Mouse (Mus musculus) hindbrain, embryonic 16.5 days (tissue): ENCODE results near the gene Gm10721. TPM values are rescaled to one million over a fixed set of nuclear protein-coding genes. Genes with fewer than 3 reads are reported as not detected.
"Not testable (repeated sequence)": the region's sequence is repeated elsewhere in the genome, so short reads cannot be mapped to it uniquely, and the experiment has no call there.

Experiments used
- ATAC-seq: fragments of 200-750 bp; cut with Nextera tagmentation; 2 replicates; pipeline ENCODE4 v1.8.0; 2017; ENCODE audit warnings: moderate TSS enrichment, moderate library complexity
- H3K27ac ChIP-seq: fragments of 300-500 bp; sonication (generic); 2 replicates; pipeline ENCODE4 v1.5.1; 2014; ENCODE audit warnings: low read depth, mild to moderate bottlenecking, control low read depth, low read length, moderate library complexity
- H3K27me3 ChIP-seq: fragments of 300-500 bp; sonication (generic); replicated peaks from 2 replicates; pipeline ENCODE4 v1.6.1; 2014; ENCODE audit warnings: low read length; ENCODE audit not compliant: control insufficient read depth, insufficient read depth
- H3K36me3 ChIP-seq: fragments of 300-500 bp; sonication (generic); 2 replicates; pipeline ENCODE4 v1.6.1; 2014; ENCODE audit warnings: mild to moderate bottlenecking, low read length, moderate library complexity, mixed read lengths; ENCODE audit not compliant: control insufficient read depth, insufficient read depth
- H3K4me1 ChIP-seq: fragments of 300-500 bp; sonication (generic); 2 replicates; pipeline ENCODE4 v1.6.1; 2014; ENCODE audit warnings: low read depth, low read length; ENCODE audit not compliant: control insufficient read depth, insufficient read depth
- H3K4me2 ChIP-seq: fragments of 300-500 bp; sonication (generic); 2 replicates; pipeline ENCODE4 v1.6.1; 2014; ENCODE audit warnings: mild to moderate bottlenecking, low read length, control low read depth, moderate library complexity
- H3K4me3 ChIP-seq: fragments of 300-500 bp; sonication (generic); 2 replicates; pipeline ENCODE4 v1.5.1; 2014; ENCODE audit warnings: mild to moderate bottlenecking, low read length, control low read depth, moderate library complexity
- H3K9ac ChIP-seq: fragments of 300-500 bp; sonication (generic); 2 replicates; pipeline ENCODE4 v1.6.1; 2014; ENCODE audit warnings: low read depth, mild to moderate bottlenecking, control low read depth, low read length, moderate library complexity
- H3K9me3 ChIP-seq: fragments of 300-500 bp; sonication (generic); 2 replicates; pipeline ENCODE4 v1.6.1; 2014; ENCODE audit warnings: mild to moderate bottlenecking, low read length, moderate library complexity; ENCODE audit not compliant: control insufficient read depth
- WGBS: fragments of 180-500 bp; shearing (Covaris S2); extraction: QIAGEN DNeasy Blood & Tissue Kit; methylation state at CpG from one replicate; pipeline ENCODE4 v1.1.7; 2014; 5-methylcytosine and 5-hydroxymethylcytosine counted together
- polyA plus RNA-seq: library from polyadenylated mRNA; unstranded; fragments of >200 nt; fragmentation: Nextera tagmentation; extraction: Ambion mirVana; gene quantifications from 2 replicates; pipeline ENCODE4 v1.2.1, GENCODE M21; 2015

Gm10721 gene
- polyA plus RNA-seq, 1 experiment from 2014 or later, result not detected

DNA sequence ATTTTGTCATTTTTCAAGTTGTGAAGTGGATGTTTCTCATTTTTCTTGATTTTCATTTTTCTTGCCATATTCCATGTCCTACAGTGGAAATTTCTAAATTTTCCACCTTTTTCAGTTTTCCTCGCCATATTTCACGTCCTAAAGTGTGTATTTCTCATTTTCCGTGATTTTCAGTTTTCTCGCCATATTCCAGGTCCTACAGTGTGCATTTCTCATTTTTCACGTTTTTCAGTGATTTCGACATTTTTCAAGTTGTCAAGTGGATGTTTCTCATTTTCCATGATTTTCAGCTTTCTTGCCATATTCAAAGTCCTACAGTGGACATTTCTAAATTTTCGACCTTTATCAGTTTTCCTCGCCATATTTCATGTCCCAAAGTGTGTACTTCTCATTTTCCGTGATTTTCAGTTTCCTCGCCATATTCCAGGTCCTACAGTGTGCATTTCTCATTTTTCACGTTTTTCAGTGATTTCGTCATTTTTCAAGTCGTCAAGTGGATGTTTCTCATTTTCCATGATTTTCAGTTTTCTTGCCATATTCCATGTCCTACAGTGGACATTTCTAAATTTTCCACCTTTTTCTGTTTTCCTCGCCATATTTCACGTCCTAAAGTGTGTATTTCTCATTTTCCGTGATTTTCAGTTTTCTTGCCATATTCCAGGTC is 11.2 kb downstream of the Gm10721 start:
- H3K4me2 ChIP-seq, ATAC-seq, H3K27me3 ChIP-seq, H3K27ac ChIP-seq, H3K9ac ChIP-seq, H3K36me3 ChIP-seq, H3K4me1 ChIP-seq, H3K4me3 ChIP-seq, H3K9me3 ChIP-seq: not testable (repeated sequence)
- 74% methylated on average over 15 of the region's 16 CpGs for WGBS

GRCm38 (mm10) chr9:3024912-3025467 is 12.1 kb downstream of the Gm10721 start, which contains the start of gene Gm10717:
Gene Gm10717 (plus strand): TSS chr9:3025417.
- H3K36me3 ChIP-seq, H3K9me3 ChIP-seq: not testable (repeated sequence)

DNA sequence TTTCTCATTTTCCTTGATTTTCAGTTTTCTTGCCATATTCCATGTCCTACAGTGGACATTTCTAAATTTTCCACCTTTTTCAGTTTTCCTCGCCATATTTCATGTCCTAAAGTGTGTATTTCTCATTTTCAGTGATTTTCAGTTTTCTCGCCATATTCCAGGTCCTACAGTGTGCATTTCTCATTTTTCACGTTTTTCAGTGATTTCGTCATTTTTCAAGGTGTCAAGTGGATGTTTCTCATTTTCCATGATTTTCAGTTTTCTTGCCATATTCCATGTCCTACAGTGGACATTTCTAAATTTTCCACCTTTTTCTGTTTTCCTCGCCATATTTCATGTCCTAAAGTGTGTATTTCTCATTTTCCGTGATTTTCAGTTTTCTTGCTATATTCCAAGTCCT is 12.7 kb downstream of the Gm10721 start:
- WGBS, result 65% methylated on average over 4 of the region's 6 CpGs
- not testable (repeated sequence) for H3K27me3 ChIP-seq, H3K4me3 ChIP-seq

More at GRCm38 (mm10) chr9:3024912-3025467, 12.1 kb downstream of the Gm10721 start, which contains the start of gene Gm10717:
- not testable (repeated sequence) for H3K9ac ChIP-seq, H3K4me3 ChIP-seq, H3K4me1 ChIP-seq, H3K4me2 ChIP-seq, H3K27me3 ChIP-seq, ATAC-seq, H3K27ac ChIP-seq
- WGBS, result 76% methylated on average over 12 of the region's 12 CpGs

GRCm38 (mm10) chr9:3026136-3026535 is 13.2 kb downstream of the Gm10721 start:
- H3K9ac ChIP-seq, H3K4me3 ChIP-seq, H3K4me1 ChIP-seq, ATAC-seq, H3K27ac ChIP-seq, H3K36me3 ChIP-seq, H3K27me3 ChIP-seq, H3K4me2 ChIP-seq, H3K9me3 ChIP-seq: not testable (repeated sequence)
- WGBS, result 73% methylated on average over 5 of the region's 5 CpGs

More for the DNA sequence above, 12.7 kb downstream of the Gm10721 start:
- not testable (repeated sequence) for H3K4me1 ChIP-seq, H3K36me3 ChIP-seq, H3K9ac ChIP-seq, ATAC-seq, H3K27ac ChIP-seq, H3K9me3 ChIP-seq, H3K4me2 ChIP-seq

DNA sequence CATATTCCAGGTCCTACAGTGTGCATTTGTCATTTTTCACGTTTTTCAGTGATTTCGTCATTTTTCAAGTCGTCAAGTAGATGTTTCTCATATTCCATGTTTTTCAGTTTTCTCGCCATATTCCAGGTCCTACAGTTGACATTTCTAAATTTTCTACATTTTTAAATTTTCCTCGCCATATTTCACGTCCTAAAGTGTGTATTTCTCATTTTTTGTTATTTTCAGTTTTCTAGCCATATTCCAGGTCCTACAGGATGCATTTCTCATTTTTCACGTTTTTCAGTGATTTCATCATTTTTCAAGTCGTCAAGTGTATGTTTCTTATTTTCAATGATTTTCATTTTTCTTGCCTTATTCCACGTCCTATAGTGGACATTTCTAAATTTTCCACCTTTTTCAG is 13.8 kb downstream of the Gm10721 start:
- H3K36me3 ChIP-seq, H3K4me1 ChIP-seq, H3K9me3 ChIP-seq, H3K4me3 ChIP-seq, H3K4me2 ChIP-seq, ATAC-seq, H3K27me3 ChIP-seq, H3K9ac ChIP-seq, H3K27ac ChIP-seq: not testable (repeated sequence)
- WGBS, result 72% methylated on average over 9 of the region's 9 CpGs

- H3K9ac ChIP-seq, H3K36me3 ChIP-seq, H3K4me3 ChIP-seq, H3K4me1 ChIP-seq, H3K27ac ChIP-seq, H3K4me2 ChIP-seq, H3K27me3 ChIP-seq, H3K9me3 ChIP-seq: not testable (repeated sequence)
- 0 out of 2 replicates have a peak, but pooled peaks have one; percentile 9 for ATAC-seq
- WGBS, result 74% methylated on average over 9 of the region's 9 CpGs
These were observed 14.3 kb downstream of the Gm10721 start for GRCm38 (mm10) chr9:3027200-3027599.

DNA sequence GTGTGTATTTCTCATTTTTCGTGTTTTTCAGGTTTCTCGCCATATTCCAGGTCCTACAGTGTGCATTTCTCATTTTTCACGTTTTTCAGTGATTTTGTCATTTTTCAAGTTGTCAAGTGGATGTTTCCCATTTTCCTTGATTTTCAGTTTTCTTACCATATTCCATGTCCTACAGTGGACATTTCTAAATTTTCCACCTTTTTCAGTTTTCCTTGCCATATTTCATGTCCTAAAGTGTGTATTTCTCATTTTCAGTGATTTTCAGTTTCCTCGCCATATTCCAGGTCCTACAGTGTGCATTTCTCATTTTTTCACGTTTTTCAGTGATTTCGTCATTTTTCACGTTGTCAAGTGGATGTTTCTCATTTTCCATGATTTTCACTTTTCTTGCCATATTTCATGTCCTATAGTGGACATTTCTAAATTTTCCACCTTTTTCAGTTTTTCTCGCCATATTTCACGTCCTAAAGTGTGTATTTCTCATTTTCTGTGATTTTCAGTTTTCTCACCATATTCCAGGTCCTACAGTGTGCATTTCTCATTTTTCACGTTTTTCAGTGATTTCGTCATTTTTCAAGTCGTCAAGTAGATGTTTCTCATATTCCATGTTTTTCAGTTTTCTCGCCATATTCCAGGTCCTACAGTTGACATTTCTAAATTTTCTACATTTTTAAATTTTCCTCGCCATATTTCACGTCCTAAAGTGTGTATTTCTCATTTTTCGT is 16.5 kb downstream of the Gm10721 start:
- not testable (repeated sequence) for H3K4me1 ChIP-seq, H3K9me3 ChIP-seq, H3K27me3 ChIP-seq, H3K27ac ChIP-seq, H3K4me2 ChIP-seq, H3K4me3 ChIP-seq, H3K9ac ChIP-seq, ATAC-seq, H3K36me3 ChIP-seq
- 70% methylated on average over 12 of the region's 16 CpGs for WGBS

DNA sequence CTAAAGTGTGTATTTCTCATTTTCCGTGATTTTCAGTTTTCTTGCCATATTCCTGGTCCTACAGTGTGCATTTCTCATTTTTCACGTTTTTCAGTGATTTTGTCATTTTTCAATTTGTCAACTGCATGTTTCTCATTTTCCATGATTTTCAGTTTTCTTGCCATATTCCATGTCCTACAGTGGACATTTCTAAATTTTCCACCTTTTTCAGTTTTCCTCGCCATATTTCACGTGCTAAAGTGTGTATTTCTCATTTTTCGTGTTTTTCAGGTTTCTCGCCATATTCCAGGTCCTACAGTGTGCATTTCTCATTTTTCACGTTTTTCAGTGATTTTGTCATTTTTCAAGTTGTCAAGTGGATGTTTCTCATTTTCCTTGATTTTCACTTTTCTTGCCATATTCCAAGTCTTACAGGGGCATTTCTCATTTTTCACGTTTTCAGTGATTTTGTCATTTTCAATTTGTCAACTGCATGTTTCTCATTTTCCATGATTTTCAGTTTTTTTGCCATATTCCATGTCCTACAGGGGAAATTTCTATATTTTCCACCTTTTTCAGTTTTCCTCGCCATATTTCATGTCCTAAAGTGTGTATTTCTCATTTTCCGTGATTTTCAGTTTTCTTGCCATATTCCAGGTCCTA is 17.9 kb downstream of the Gm10721 start:
- ATAC-seq, result peak; percentile 56; the same call in 1 of the 2 replicates
- H3K9ac ChIP-seq, H3K27me3 ChIP-seq, H3K27ac ChIP-seq, H3K9me3 ChIP-seq, H3K4me2 ChIP-seq, H3K36me3 ChIP-seq, H3K4me3 ChIP-seq, H3K4me1 ChIP-seq: not testable (repeated sequence)
- 64% methylated on average over 2 of the region's 10 CpGs for WGBS

- H3K4me1 ChIP-seq, H3K9me3 ChIP-seq, H3K36me3 ChIP-seq, H3K9ac ChIP-seq, H3K4me2 ChIP-seq, ATAC-seq, H3K27ac ChIP-seq, H3K4me3 ChIP-seq, H3K27me3 ChIP-seq: not testable (repeated sequence)
- WGBS, result no CpG with 5 or more reads among the region's 8 CpGs
These were observed 21.4 kb downstream of the Gm10721 start, which contains the start of gene Gm17535 for GRCm38 (mm10) chr9:3034299-3034698. Gene Gm17535 (plus strand): TSS chr9:3034599.
